Mouse (Mus musculus): ENCODE data around the gene Egfem1.

GRCm38 (mm10) chr3:29730062-29730760 is 648.4 kb downstream of the Egfem1 start:
- peak; percentile 14 to 24; a peak in 2 of 4 replicates for TF ChIP-seq CTCF (conservative IDR thresholded peaks at IDR 0.05 in 1 of 2, IDR thresholded peaks at IDR 0.05 in 1 of 2; ENCODE audit: low read depth in 2 of 2, low read length in 2 of 2)
- no peak for TF ChIP-seq JUN (IDR thresholded peaks at IDR 0.05; ENCODE audit: insufficient read depth, low read depth, low read length)
- no peak for TF ChIP-seq TBP (conservative IDR thresholded peaks at IDR 0.05; ENCODE audit: low read depth, low read length)
- TF ChIP-seq POLR2A (IDR thresholded peaks at IDR 0.05; ENCODE audit: low read depth, low read length), result no peak
- no peak for TF ChIP-seq JUND (conservative IDR thresholded peaks at IDR 0.05; ENCODE audit: low read depth, low read length)
- TF ChIP-seq MXI1 (IDR thresholded peaks at IDR 0.05; ENCODE audit: low read depth, low read length), result no peak
- TF ChIP-seq PAX5 (IDR thresholded peaks at IDR 0.05; ENCODE audit: low read length), result no peak
- no peak for TF ChIP-seq TCF12 (IDR thresholded peaks at IDR 0.05; ENCODE audit: low read depth, low read length)
- TF ChIP-seq ZMIZ1 (IDR thresholded peaks at IDR 0.05; ENCODE audit: low read depth, low read length), result no peak
- TF ChIP-seq USF1 (IDR thresholded peaks at IDR 0.05; ENCODE audit: low read depth, low read length), result no peak
- no peak for TF ChIP-seq ZNF384 (IDR thresholded peaks at IDR 0.05; ENCODE audit: low read depth, low read length)
- TF ChIP-seq EP300 (IDR thresholded peaks at IDR 0.05; ENCODE audit: low read length), result no peak
